Mouse (Mus musculus) monocyte, adult 2 months (primary cell): Measurements from ENCODE around the gene Pdcd2l.

ENCODE experiments used
- DNase-seq, 2 experiments: peaks; one replicate each; pipeline ENCODE4 v3.0.0; 2022; ENCODE audit warnings: low spot score in 2 of 2, low read depth in 1 of 2

The Pdcd2l gene

DNA sequence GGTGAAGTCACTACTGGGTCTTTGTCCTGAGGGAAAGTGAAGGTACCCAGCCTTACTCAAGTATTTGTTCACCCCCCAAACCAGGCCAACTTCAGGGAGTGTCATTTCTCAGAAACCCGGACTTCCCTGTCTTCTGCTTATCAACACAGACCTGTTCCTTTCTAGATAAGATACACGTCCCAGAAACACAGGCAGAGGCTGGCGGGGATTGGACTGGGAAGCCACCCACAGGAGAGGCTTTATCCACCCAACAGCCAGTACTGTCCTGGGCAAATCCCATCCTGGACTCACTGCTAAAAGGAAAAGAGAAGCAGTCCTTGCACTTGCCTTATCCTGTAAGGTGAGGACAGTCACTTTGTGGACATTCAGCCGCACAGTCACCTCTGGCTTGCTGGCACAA, 49.3 kb downstream of the Pdcd2l start:
- no peak for DNase-seq

DNA sequence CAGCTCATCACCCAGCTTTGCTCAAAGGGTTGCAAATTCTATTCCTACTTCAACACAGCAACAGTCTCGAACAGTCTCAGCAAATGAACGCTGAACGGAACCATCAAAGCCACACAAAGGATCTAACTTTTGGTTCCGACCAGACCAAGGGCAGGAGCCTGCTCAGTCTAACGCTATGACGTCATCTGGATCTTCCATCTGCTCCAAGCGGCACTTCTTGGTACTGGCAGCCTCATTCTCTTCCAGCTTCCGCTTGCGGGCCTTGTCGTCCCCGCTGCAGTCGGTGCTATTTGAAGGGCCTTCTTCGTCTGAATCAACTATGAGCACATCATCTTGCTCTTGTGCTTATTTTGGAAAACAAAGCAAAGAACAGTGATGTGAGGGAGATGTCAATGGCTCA, 55.3 kb downstream of the Pdcd2l start:
- no peak for DNase-seq

- DNase-seq = no peak
Observed at GRCm38 (mm10) chr7:34139493-34139892, 57.0 kb downstream of the Pdcd2l start.
